Mouse (Mus musculus) pancreas, adult 10 weeks (tissue): Measurements from ENCODE around the gene Lipt2. TPM values are rescaled to one million over a fixed set of nuclear protein-coding genes. Genes with fewer than 3 reads are reported as not detected.

Experiments used
- polyA plus RNA-seq: library from polyadenylated mRNA; stranded (reverse); fragments of 350-450 nt; fragmentation: Illumina TruSeq; extraction: RNeasy Lipid Tissue Mini Kit (QIAGEN cat#74804); gene quantifications from one replicate; pipeline ENCODE4 v1.2.3, GENCODE M21; 2015; ENCODE audit warnings: low read depth, low replicate concordance; ENCODE audit not compliant: insufficient read depth

Gene Lipt2
- polyA plus RNA-seq = 1.8 TPM

GRCm38 (mm10) chr7:100159105-100159841, at the start of gene Lipt2:
Lipt2 (plus strand) TSS chr7:100159277.

GRCm38 (mm10) chr7:100121376-100121789, 37.7 kb upstream of the Lipt2 start, which contains the start of gene Pold3:
Pold3 (minus strand) TSS chr7:100121565.

GRCm38 (mm10) chr7:100176269-100176668, 17.2 kb downstream of the Lipt2 start, which contains the start of gene Kcne3:
Kcne3 (plus strand) TSS chr7:100176502.

Other genes starting within 250 kb of the Lipt2 start
- gene Rnf169, start 178.8 kb upstream of the Lipt2 start, polyA plus RNA-seq = 3.9 TPM
- 1.7 TPM for gene Chrdl2, start 153.1 kb upstream of the Lipt2 start, polyA plus RNA-seq
- 6.1 TPM for gene Pold3, start 37.7 kb upstream of the Lipt2 start, polyA plus RNA-seq
- 7.1 TPM for gene Kcne3, start 17.2 kb downstream of the Lipt2 start, polyA plus RNA-seq
- 1.7 TPM for gene Pgm2l1, start 68.1 kb downstream of the Lipt2 start, polyA plus RNA-seq
- not detected for gene P4ha3, start 126.2 kb downstream of the Lipt2 start, polyA plus RNA-seq
- gene C2cd3, start 213.0 kb downstream of the Lipt2 start, polyA plus RNA-seq = 6.6 TPM
- gene Ppme1, start 213.0 kb downstream of the Lipt2 start, polyA plus RNA-seq = 8.5 TPM